Mouse (Mus musculus) CD4-positive, CD25-positive, alpha-beta regulatory T cell, adult 2 months (primary cell): Measurements from ENCODE around the gene Hap1.
A peak's percentile ranks its signal among the peaks of the same experiment; 100 is the strongest.
"Not testable (repeated sequence)": the region's sequence is repeated elsewhere in the genome, so short reads cannot be mapped to it uniquely, and the experiment has no call there.

Source experiments
- DNase-seq: peaks from one replicate; pipeline ENCODE4 v3.0.0-alpha.2; 2012; ENCODE audit warnings: low read depth, low spot score

The Hap1 gene

GRCm38 (mm10) chr11:100318529-100319451 is 37.1 kb downstream of the Hap1 start:
- peak; percentile 20 for DNase-seq

GRCm38 (mm10) chr11:100317826-100318380 is 38.0 kb downstream of the Hap1 start:
- DNase-seq = no peak

- no peak for DNase-seq
Observed at GRCm38 (mm10) chr11:100315439-100315838, 40.5 kb downstream of the Hap1 start.

GRCm38 (mm10) chr11:100313424-100313823 is 42.5 kb downstream of the Hap1 start:
- no peak for DNase-seq

GRCm38 (mm10) chr11:100312096-100312679 is 43.7 kb downstream of the Hap1 start:
- DNase-seq = no peak

- DNase-seq = no peak
Observed at GRCm38 (mm10) chr11:100311656-100312055, 44.3 kb downstream of the Hap1 start.

GRCm38 (mm10) chr11:100308672-100309071 is 47.3 kb downstream of the Hap1 start:
- not testable (repeated sequence) for DNase-seq

GRCm38 (mm10) chr11:100307900-100308299 is 48.0 kb downstream of the Hap1 start:
- DNase-seq = no peak

GRCm38 (mm10) chr11:100301292-100301691 is 54.6 kb downstream of the Hap1 start:
- DNase-seq = no peak

GRCm38 (mm10) chr11:100300293-100300692 is 55.6 kb downstream of the Hap1 start:
- DNase-seq = peak; percentile 88

GRCm38 (mm10) chr11:100298274-100299036 is 57.5 kb downstream of the Hap1 start:
- DNase-seq = peak; percentile 92

- DNase-seq = peak; percentile 74
Observed at GRCm38 (mm10) chr11:100297801-100298200, 58.1 kb downstream of the Hap1 start.
